Mouse (Mus musculus) midbrain, embryonic 12.5 days (tissue): ENCODE data around the gene Slc10a7. TPM values are rescaled to one million over a fixed set of nuclear protein-coding genes. Genes with fewer than 3 reads are reported as not detected.

Experiments
- ATAC-seq: fragments of 200-750 bp; cut with Nextera tagmentation; 2 replicates; pipeline ENCODE4 v1.8.0; 2017; ENCODE audit warnings: low read depth, moderate TSS enrichment, moderate library complexity; ENCODE audit not compliant: low FRiP score
- H3K27ac ChIP-seq: fragments of 300-500 bp; sonication (generic); replicated peaks from 2 replicates; pipeline ENCODE4 v1.5.1; 2016; ENCODE audit warnings: mild to moderate bottlenecking
- H3K27me3 ChIP-seq: fragments of 300-500 bp; sonication (generic); 2 replicates; pipeline ENCODE4 v1.6.1; 2016; ENCODE audit warnings: mild to moderate bottlenecking
- H3K36me3 ChIP-seq: fragments of 300-500 bp; sonication (generic); 2 replicates; pipeline ENCODE4 v1.6.1; 2016
- H3K4me1 ChIP-seq: fragments of 300-500 bp; sonication (generic); 2 replicates; pipeline ENCODE4 v1.6.1; 2016
- H3K4me2 ChIP-seq: fragments of 300-500 bp; sonication (generic); replicated peaks from 2 replicates; pipeline ENCODE4 v1.6.1; 2016; ENCODE audit warnings: mild to moderate bottlenecking, moderate library complexity
- H3K4me3 ChIP-seq: fragments of 300-500 bp; sonication (generic); 2 replicates; pipeline ENCODE4 v1.5.1; 2016; ENCODE audit warnings: mild to moderate bottlenecking
- H3K9ac ChIP-seq: fragments of 300-500 bp; sonication (generic); replicated peaks from 2 replicates; pipeline ENCODE4 v1.6.1; 2016; ENCODE audit warnings: mild to moderate bottlenecking, moderate library complexity
- H3K9me3 ChIP-seq: fragments of 300-500 bp; sonication (generic); 2 replicates; pipeline ENCODE4 v1.6.1; 2016; ENCODE audit warnings: mild to moderate bottlenecking
- WGBS: fragments of 180-500 bp; shearing (Covaris S2); methylation state at CpG from one replicate; pipeline ENCODE4 v1.1.7; 2016; 5-methylcytosine and 5-hydroxymethylcytosine counted together
- polyA plus RNA-seq: library from polyadenylated mRNA; unstranded; fragments of >200 nt; fragmentation: Nextera tagmentation; extraction: Ambion mirVana; gene quantifications from 2 replicates; pipeline ENCODE4 v1.2.1, GENCODE M21; 2016

Gene Slc10a7
- polyA plus RNA-seq, 1 experiment from 2014 or later = 15.9 TPM

GRCm38 (mm10) chr8:78584011-78584776 lies 75.0 kb downstream of the Slc10a7 start:
- Histone ChIP-seq H3K27me3 (no peaks in the 10 kb centered on the region), H3K4me1 (peaks cover 13% of the 10 kb centered on the region; the same call in 1 of the 2 replicates), H3K27ac (no peak overlapping the region), H3K4me2 (no peak overlapping the region), H3K4me3 (no peak overlapping the region), H3K36me3 (0 out of 2 replicates have a peak, but pooled peaks cover 2% of the 10 kb centered on the region), H3K9me3 (no peaks in the 10 kb centered on the region), H3K9ac (no peak overlapping the region)
- no peak for ATAC-seq
- 79% methylated on average over 5 of the region's 5 CpGs for WGBS

DNA sequence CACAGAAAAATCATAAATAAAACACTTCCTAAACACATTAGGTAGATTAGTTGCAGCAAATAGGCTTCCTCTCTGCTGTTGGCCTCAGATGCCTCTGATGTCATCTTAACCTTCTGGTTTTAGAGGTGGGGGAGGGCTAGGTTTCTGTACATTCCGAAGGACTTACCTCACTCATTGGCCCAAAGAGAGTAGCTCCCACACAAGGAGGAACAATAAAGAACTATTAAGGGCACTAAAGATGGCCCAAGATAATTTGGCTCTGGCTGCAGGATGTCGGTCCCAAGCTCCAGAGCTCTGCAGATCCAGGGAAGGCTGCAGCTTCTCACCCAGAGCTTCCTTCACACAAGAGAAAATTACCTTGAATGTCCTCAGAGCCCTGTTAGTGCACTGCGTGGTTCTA lies 75.7 kb downstream of the Slc10a7 start:
- H3K9ac ChIP-seq = no peak overlapping the region
- H3K9me3 ChIP-seq = no peaks in the 10 kb centered on the region
- H3K36me3 ChIP-seq = 0 out of 2 replicates have a peak, but pooled peaks cover 2% of the 10 kb centered on the region
- H3K27me3 ChIP-seq = no peaks in the 10 kb centered on the region
- H3K4me1 ChIP-seq = peaks cover 10% of the 10 kb centered on the region; the same call in 1 of the 2 replicates
- no peak overlapping the region for H3K27ac ChIP-seq
- H3K4me3 ChIP-seq = no peak overlapping the region
- H3K4me2 ChIP-seq = no peak overlapping the region
- no peak for ATAC-seq
- 78% methylated on average over 3 of the region's 3 CpGs for WGBS

GRCm38 (mm10) chr8:78595481-78595908 lies 86.3 kb downstream of the Slc10a7 start:
- 70% methylated on average over 6 of the region's 6 CpGs for WGBS
- H3K4me2 ChIP-seq = no peak overlapping the region
- peaks cover 9% of the 10 kb centered on the region for H3K4me1 ChIP-seq
- H3K4me3 ChIP-seq = no peak overlapping the region
- H3K9ac ChIP-seq = no peak overlapping the region
- H3K36me3 ChIP-seq = no peaks in the 10 kb centered on the region
- H3K9me3 ChIP-seq = no peaks in the 10 kb centered on the region
- H3K27ac ChIP-seq = no peak overlapping the region
- ATAC-seq = no peak
- no peaks in the 10 kb centered on the region for H3K27me3 ChIP-seq

GRCm38 (mm10) chr8:78598237-78598636 lies 89.1 kb downstream of the Slc10a7 start:
- peaks cover 9% of the 10 kb centered on the region for H3K4me1 ChIP-seq
- WGBS = 47% methylated on average over 3 of the region's 3 CpGs

GRCm38 (mm10) chr8:78603084-78603483 lies 93.9 kb downstream of the Slc10a7 start:
- Histone ChIP-seq H3K9me3 (no peaks in the 10 kb centered on the region), H3K4me1 (peaks cover 8% of the 10 kb centered on the region), H3K36me3 (peaks cover 17% of the 10 kb centered on the region), H3K4me2 (no peak overlapping the region), H3K27me3 (no peaks in the 10 kb centered on the region), H3K4me3 (no peak overlapping the region), H3K27ac (no peak overlapping the region), H3K9ac (no peak overlapping the region)
- no peak for ATAC-seq
- WGBS = 98% methylated on average over 5 of the region's 5 CpGs

More at GRCm38 (mm10) chr8:78598237-78598636, 89.1 kb downstream of the Slc10a7 start:
- H3K4me2 ChIP-seq = no peak overlapping the region
- no peaks in the 10 kb centered on the region for H3K9me3 ChIP-seq
- no peak overlapping the region for H3K4me3 ChIP-seq
- no peaks in the 10 kb centered on the region for H3K36me3 ChIP-seq
- no peaks in the 10 kb centered on the region for H3K27me3 ChIP-seq
- H3K27ac ChIP-seq = no peak overlapping the region
- peak; percentile 65 for ATAC-seq
- H3K9ac ChIP-seq = no peak overlapping the region

DNA sequence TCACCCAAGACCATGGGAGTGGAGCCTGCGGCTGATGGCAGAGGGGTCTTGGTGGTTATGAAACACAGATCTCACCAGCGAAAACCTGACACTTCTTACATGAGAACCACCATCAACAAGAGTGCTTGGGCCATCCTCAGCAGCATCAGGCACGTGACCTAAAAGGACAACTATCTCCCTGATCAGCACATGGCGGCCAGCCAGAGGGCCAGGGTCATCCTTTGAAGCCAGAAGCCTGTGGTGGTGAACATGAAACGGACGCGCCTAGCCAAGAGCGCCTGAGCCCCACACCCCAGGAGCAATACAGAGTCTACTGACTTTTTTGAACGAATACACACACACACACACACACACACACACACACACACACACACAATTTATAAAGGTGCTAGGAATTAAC lies 95.3 kb downstream of the Slc10a7 start:
- H3K9ac ChIP-seq = no peak overlapping the region
- no peak for ATAC-seq
- no peaks in the 10 kb centered on the region for H3K9me3 ChIP-seq
- H3K36me3 ChIP-seq = peaks cover 17% of the 10 kb centered on the region
- no peak overlapping the region for H3K4me3 ChIP-seq
- no peaks in the 10 kb centered on the region for H3K27me3 ChIP-seq
- 0 out of 2 replicates have a peak, but pooled peaks cover 4% of the 10 kb centered on the region for H3K4me1 ChIP-seq
- no peak overlapping the region for H3K4me2 ChIP-seq
- no peak overlapping the region for H3K27ac ChIP-seq
- WGBS = 85% methylated on average over 9 of the region's 9 CpGs

DNA sequence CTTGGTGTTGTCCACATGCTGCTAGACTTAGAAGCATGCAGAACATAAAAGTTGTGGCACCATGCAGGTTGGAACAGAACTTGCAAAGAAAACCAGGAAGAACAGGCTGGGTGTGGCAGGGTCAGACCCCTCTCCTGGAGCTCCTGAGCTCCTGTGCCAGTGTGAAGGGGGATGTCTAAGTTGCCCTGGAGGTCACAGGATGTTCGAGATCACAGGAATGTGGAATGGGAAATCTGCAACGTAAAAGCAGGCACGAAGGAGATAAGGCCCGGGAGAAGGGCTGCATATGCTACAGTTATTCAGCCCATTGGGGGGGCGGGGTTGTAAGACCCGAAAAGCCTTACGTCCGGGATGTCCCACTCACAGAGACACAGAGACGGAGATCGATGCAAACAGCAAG lies 100.2 kb downstream of the Slc10a7 start:
- no peak overlapping the region for H3K4me2 ChIP-seq
- WGBS = 93% methylated on average over 10 of the region's 10 CpGs
- peaks cover 15% of the 10 kb centered on the region for H3K36me3 ChIP-seq
- H3K27ac ChIP-seq = no peak overlapping the region
- no peaks in the 10 kb centered on the region for H3K27me3 ChIP-seq
- no peak overlapping the region for H3K9ac ChIP-seq
- H3K9me3 ChIP-seq = no peaks in the 10 kb centered on the region
- no peaks in the 10 kb centered on the region for H3K4me1 ChIP-seq
- H3K4me3 ChIP-seq = no peak overlapping the region
- no peak for ATAC-seq

DNA sequence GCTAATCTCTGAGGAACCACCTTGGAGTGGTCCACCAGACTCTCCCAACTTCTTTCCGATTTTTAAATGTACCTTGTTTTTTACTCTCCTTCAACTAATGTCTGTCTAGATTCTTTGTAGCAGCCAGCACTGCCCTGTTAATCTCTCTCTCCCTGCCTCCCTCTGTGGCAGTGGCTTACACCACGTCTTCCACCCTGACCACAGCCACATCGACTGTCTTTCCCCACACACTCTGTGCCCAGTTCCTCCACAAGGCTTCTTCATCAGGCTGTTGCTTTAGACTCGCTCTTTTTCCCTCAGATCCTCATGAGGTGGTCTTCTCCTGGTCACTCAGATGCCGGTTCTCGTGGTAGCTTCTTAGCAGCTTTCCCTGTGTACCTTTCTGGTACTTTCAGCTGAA lies 101.9 kb downstream of the Slc10a7 start:
- no peaks in the 10 kb centered on the region for H3K27me3 ChIP-seq
- H3K9me3 ChIP-seq = no peaks in the 10 kb centered on the region
- H3K4me2 ChIP-seq = no peak overlapping the region
- 90% methylated on average over 6 of the region's 6 CpGs for WGBS
- no peak overlapping the region for H3K27ac ChIP-seq
- H3K36me3 ChIP-seq = peaks cover 8% of the 10 kb centered on the region
- no peak for ATAC-seq
- no peaks in the 10 kb centered on the region for H3K4me1 ChIP-seq
- H3K9ac ChIP-seq = no peak overlapping the region
- no peak overlapping the region for H3K4me3 ChIP-seq

DNA sequence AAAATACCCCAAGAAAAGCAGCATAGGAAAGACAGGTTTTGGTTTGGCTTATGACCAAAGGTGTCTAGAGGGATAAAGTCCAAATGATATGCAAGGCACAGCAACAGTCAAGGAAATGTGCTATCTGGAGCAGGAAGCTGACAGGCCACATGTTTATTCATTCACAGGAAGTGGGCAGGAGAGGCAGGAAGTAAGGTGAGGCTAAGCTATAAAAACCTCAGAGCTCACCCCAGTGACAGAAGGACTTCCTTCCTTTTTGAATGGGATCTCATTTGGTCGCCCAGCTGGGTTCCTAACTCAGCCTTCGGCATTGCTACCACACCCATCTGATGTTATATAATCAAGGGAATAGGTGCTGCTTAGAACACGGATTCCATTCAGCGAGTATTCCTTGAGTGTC lies 113.2 kb downstream of the Slc10a7 start:
- 84% methylated on average over 4 of the region's 4 CpGs for WGBS
- H3K9me3 ChIP-seq = no peaks in the 10 kb centered on the region
- no peak for ATAC-seq
- H3K4me1 ChIP-seq = peaks cover 5% of the 10 kb centered on the region
- no peak overlapping the region for H3K9ac ChIP-seq
- H3K27me3 ChIP-seq = no peaks in the 10 kb centered on the region
- no peak overlapping the region for H3K4me2 ChIP-seq
- H3K27ac ChIP-seq = no peak overlapping the region
- H3K4me3 ChIP-seq = no peak overlapping the region
- H3K36me3 ChIP-seq = no peaks in the 10 kb centered on the region

DNA sequence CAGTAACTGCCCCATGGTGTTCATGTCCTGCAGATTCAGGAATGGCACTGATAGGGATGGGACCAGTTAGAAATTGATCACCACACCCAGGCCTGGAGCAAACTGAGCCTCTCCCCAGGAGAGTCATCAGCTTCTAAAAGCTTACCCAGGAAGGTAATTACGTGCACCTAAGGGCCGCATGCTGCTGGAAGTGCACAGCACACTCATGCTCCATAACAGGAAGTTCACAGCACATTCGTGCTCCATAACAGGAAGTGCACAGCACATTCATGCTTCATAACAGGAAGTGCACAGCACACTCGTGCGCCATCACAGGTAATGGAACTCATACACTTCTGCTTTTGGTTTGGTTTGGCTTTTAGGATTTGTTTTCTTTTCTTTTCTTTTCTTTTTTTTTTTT lies 114.8 kb downstream of the Slc10a7 start:
- Histone ChIP-seq H3K9me3 (no peaks in the 10 kb centered on the region), H3K9ac (no peak overlapping the region), H3K27me3 (no peaks in the 10 kb centered on the region), H3K36me3 (no peaks in the 10 kb centered on the region), H3K4me1 (peaks cover 5% of the 10 kb centered on the region), H3K27ac (no peak overlapping the region), H3K4me3 (no peak overlapping the region), H3K4me2 (no peak overlapping the region)
- ATAC-seq = no peak
- WGBS = 81% methylated on average over 5 of the region's 5 CpGs

- no peak overlapping the region for H3K4me2 ChIP-seq
- WGBS = 49% methylated on average over 12 of the region's 12 CpGs
- no peaks in the 10 kb centered on the region for H3K36me3 ChIP-seq
- H3K4me3 ChIP-seq = no peak overlapping the region
- no peaks in the 10 kb centered on the region for H3K27me3 ChIP-seq
- peaks cover 5% of the 10 kb centered on the region for H3K4me1 ChIP-seq
- H3K9me3 ChIP-seq = no peaks in the 10 kb centered on the region
- H3K9ac ChIP-seq = no peak overlapping the region
- 0 out of 2 replicates have a peak overlapping the region, but pooled peaks have one; percentile 39 for H3K27ac ChIP-seq
- peak; percentile 23; the same call in 1 of the 2 replicates for ATAC-seq
Measured at GRCm38 (mm10) chr8:78624738-78625442, 115.7 kb downstream of the Slc10a7 start.

DNA sequence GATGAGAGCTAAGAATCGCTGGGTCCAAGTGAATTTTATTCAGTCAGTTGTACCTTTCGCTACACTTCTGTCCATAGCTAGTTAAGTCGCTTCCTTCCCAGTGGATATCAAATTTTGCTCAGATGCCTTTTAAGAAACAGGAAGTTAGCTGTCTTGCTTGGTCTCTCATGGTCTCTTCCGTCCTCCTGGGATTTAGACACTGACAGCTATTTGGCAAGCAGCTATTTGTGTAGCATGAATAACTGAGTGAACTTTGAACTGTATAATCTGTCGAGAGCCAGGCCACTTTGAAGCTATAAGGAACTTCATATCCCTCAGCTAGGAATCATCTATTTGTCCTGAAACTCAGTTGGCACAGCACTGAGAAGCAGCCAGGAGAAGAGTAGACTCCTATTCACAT lies 117.5 kb downstream of the Slc10a7 start:
- no peak overlapping the region for H3K4me3 ChIP-seq
- 71% methylated on average over 5 of the region's 5 CpGs for WGBS
- H3K4me2 ChIP-seq = no peak overlapping the region
- H3K27ac ChIP-seq = no peak overlapping the region
- no peak for ATAC-seq
- no peak overlapping the region for H3K9ac ChIP-seq
- H3K9me3 ChIP-seq = no peaks in the 10 kb centered on the region
- H3K4me1 ChIP-seq = peaks cover 12% of the 10 kb centered on the region
- H3K27me3 ChIP-seq = no peaks in the 10 kb centered on the region
- H3K36me3 ChIP-seq = no peaks in the 10 kb centered on the region
